Mouse (Mus musculus) WW6 (cell line): ENCODE data around the gene Gpc3.
A peak's percentile ranks its signal among the peaks of the same experiment; 100 is the strongest.

Experiments used
- DNase-seq: peaks from one replicate; pipeline ENCODE4 v3.0.0-alpha.2; 2013; ENCODE audit warnings: low read depth, low spot score

Gpc3 gene

GRCm38 (mm10) chrX:52613328-52614030 is at the start of gene Gpc3:
TSS of gene Gpc3 (minus strand) at chrX:52613950.
- no peak for DNase-seq

GRCm38 (mm10) chrX:52651975-52652374 is 38.2 kb upstream of the Gpc3 start:
- no peak for DNase-seq

- no peak for DNase-seq
These were observed 37.8 kb upstream of the Gpc3 start for GRCm38 (mm10) chrX:52651472-52651948.

GRCm38 (mm10) chrX:52648910-52649785 is 35.4 kb upstream of the Gpc3 start:
- DNase-seq, result no peak

- DNase-seq, result no peak
These were observed 30.6 kb upstream of the Gpc3 start for GRCm38 (mm10) chrX:52644393-52644792.

- no peak for DNase-seq
These were observed 29.6 kb upstream of the Gpc3 start for GRCm38 (mm10) chrX:52643350-52643749.

- DNase-seq, result no peak
These were observed 28.4 kb upstream of the Gpc3 start for GRCm38 (mm10) chrX:52642126-52642525.

- DNase-seq, result no peak
These were observed 23.7 kb upstream of the Gpc3 start for GRCm38 (mm10) chrX:52637419-52637818.

GRCm38 (mm10) chrX:52633976-52634375 is 20.2 kb upstream of the Gpc3 start:
- no peak for DNase-seq

GRCm38 (mm10) chrX:52632688-52633324 is 19.1 kb upstream of the Gpc3 start:
- no peak for DNase-seq

GRCm38 (mm10) chrX:52626963-52627716 is 13.4 kb upstream of the Gpc3 start:
- no peak for DNase-seq

- no peak for DNase-seq
These were observed 4.1 kb upstream of the Gpc3 start for GRCm38 (mm10) chrX:52617813-52618212.

GRCm38 (mm10) chrX:52616152-52616551 is 2.4 kb upstream of the Gpc3 start:
- DNase-seq, result no peak

- peak; percentile 50 for DNase-seq
These were observed 256 bp upstream of the Gpc3 start for GRCm38 (mm10) chrX:52614031-52614381.

- DNase-seq, result no peak
These were observed 944 bp downstream of the Gpc3 start for GRCm38 (mm10) chrX:52612806-52613205.

- no peak for DNase-seq
These were observed 1.6 kb downstream of the Gpc3 start for GRCm38 (mm10) chrX:52611987-52612670.

- DNase-seq, result no peak
These were observed 2.2 kb downstream of the Gpc3 start for GRCm38 (mm10) chrX:52611541-52611940.

GRCm38 (mm10) chrX:52603143-52603542 is 10.6 kb downstream of the Gpc3 start:
- DNase-seq, result no peak

GRCm38 (mm10) chrX:52599246-52599645 is 14.5 kb downstream of the Gpc3 start:
- no peak for DNase-seq

- no peak for DNase-seq
These were observed 26.1 kb downstream of the Gpc3 start for GRCm38 (mm10) chrX:52587671-52588070.

- no peak for DNase-seq
These were observed 53.8 kb downstream of the Gpc3 start for GRCm38 (mm10) chrX:52559995-52560394.
